Mouse (Mus musculus): ENCODE data around the gene Rspry1. TPM values are rescaled to one million over a fixed set of nuclear protein-coding genes. Genes with fewer than 3 reads are reported as not detected.

Rspry1 gene
- polyA plus RNA-seq, 1 experiment from 2014 or later: 57.7 TPM

GRCm38 (mm10) chr8:94607064-94607463 lies 5.3 kb downstream of the Rspry1 start:
- H3K36me3 ChIP-seq: no peaks in the 10 kb centered on the region
- 95% methylated on average over 5 of the region's 5 CpGs for WGBS
- no peak overlapping the region for H3K9ac ChIP-seq (replicated peaks)
- H3K27ac ChIP-seq (replicated peaks): no peak overlapping the region
- ATAC-seq (ENCODE audit: low FRiP score, low read depth): no peak
- no peak overlapping the region for H3K4me3 ChIP-seq
- H3K27me3 ChIP-seq: no peaks in the 10 kb centered on the region
- peaks cover 13% of the 10 kb centered on the region for H3K4me1 ChIP-seq
- no peaks in the 10 kb centered on the region for H3K9me3 ChIP-seq
- H3K4me2 ChIP-seq (replicated peaks): no peak overlapping the region

GRCm38 (mm10) chr8:94624885-94625284 lies 23.1 kb downstream of the Rspry1 start:
- H3K36me3 ChIP-seq: peaks cover 27% of the 10 kb centered on the region
- H3K4me1 ChIP-seq: no peaks in the 10 kb centered on the region
- no peak overlapping the region for H3K27ac ChIP-seq (replicated peaks)
- 98% methylated on average over 1 of the region's 1 CpGs for WGBS
- no peak overlapping the region for H3K4me3 ChIP-seq
- H3K27me3 ChIP-seq: no peaks in the 10 kb centered on the region
- H3K4me2 ChIP-seq (replicated peaks): no peak overlapping the region
- no peaks in the 10 kb centered on the region for H3K9me3 ChIP-seq
- ATAC-seq (ENCODE audit: low FRiP score, low read depth): no peak
- no peak overlapping the region for H3K9ac ChIP-seq (replicated peaks)

- no peak overlapping the region for H3K9ac ChIP-seq (replicated peaks)
- no peak overlapping the region for H3K27ac ChIP-seq (replicated peaks)
- ATAC-seq (ENCODE audit: low FRiP score, low read depth): no peak
- peaks cover 81% of the 10 kb centered on the region for H3K36me3 ChIP-seq
- no peaks in the 10 kb centered on the region for H3K4me1 ChIP-seq
- H3K27me3 ChIP-seq: no peaks in the 10 kb centered on the region
- WGBS: 94% methylated on average over 2 of the region's 2 CpGs
- H3K9me3 ChIP-seq: no peaks in the 10 kb centered on the region
- no peak overlapping the region for H3K4me2 ChIP-seq (replicated peaks)
- H3K4me3 ChIP-seq: no peak overlapping the region
Measured at GRCm38 (mm10) chr8:94633564-94634194, 31.9 kb downstream of the Rspry1 start.

GRCm38 (mm10) chr8:94634211-94634610 lies 32.5 kb downstream of the Rspry1 start:
- no peaks in the 10 kb centered on the region for H3K4me1 ChIP-seq
- H3K9ac ChIP-seq (replicated peaks): no peak overlapping the region
- peaks cover 85% of the 10 kb centered on the region for H3K36me3 ChIP-seq
- H3K9me3 ChIP-seq: no peaks in the 10 kb centered on the region
- no peak overlapping the region for H3K4me2 ChIP-seq (replicated peaks)
- ATAC-seq (ENCODE audit: low FRiP score, low read depth): no peak
- no peak overlapping the region for H3K27ac ChIP-seq (replicated peaks)
- no peaks in the 10 kb centered on the region for H3K27me3 ChIP-seq
- H3K4me3 ChIP-seq: no peak overlapping the region

- peaks cover 89% of the 10 kb centered on the region for H3K36me3 ChIP-seq
Measured at GRCm38 (mm10) chr8:94641183-94641582, 39.4 kb downstream of the Rspry1 start.

GRCm38 (mm10) chr8:94641938-94642337 lies 40.2 kb downstream of the Rspry1 start:
- no peak for ATAC-seq (ENCODE audit: low FRiP score, low read depth)
- H3K9ac ChIP-seq (replicated peaks): no peak overlapping the region
- no peak overlapping the region for H3K4me2 ChIP-seq (replicated peaks)
- no peak overlapping the region for H3K4me3 ChIP-seq
- H3K36me3 ChIP-seq: peaks cover 89% of the 10 kb centered on the region
- H3K9me3 ChIP-seq: no peaks in the 10 kb centered on the region
- H3K4me1 ChIP-seq: no peaks in the 10 kb centered on the region
- no peaks in the 10 kb centered on the region for H3K27me3 ChIP-seq
- 94% methylated on average over 3 of the region's 3 CpGs for WGBS
- H3K27ac ChIP-seq (replicated peaks): no peak overlapping the region

More at GRCm38 (mm10) chr8:94641183-94641582, 39.4 kb downstream of the Rspry1 start:
- no peak overlapping the region for H3K27ac ChIP-seq (replicated peaks)
- no peaks in the 10 kb centered on the region for H3K4me1 ChIP-seq
- ATAC-seq (ENCODE audit: low FRiP score, low read depth): no peak
- no peaks in the 10 kb centered on the region for H3K9me3 ChIP-seq
- no peak overlapping the region for H3K4me2 ChIP-seq (replicated peaks)
- no peak overlapping the region for H3K4me3 ChIP-seq
- H3K27me3 ChIP-seq: no peaks in the 10 kb centered on the region
- 94% methylated on average over 2 of the region's 2 CpGs for WGBS
- no peak overlapping the region for H3K9ac ChIP-seq (replicated peaks)

- Histone ChIP-seq H3K4me3 (no peak overlapping the region), H3K27ac (replicated peaks) (no peak overlapping the region), H3K9me3 (no peaks in the 10 kb centered on the region), H3K9ac (replicated peaks) (no peak overlapping the region), H3K4me2 (replicated peaks) (no peak overlapping the region), H3K27me3 (no peaks in the 10 kb centered on the region), H3K36me3 (peaks cover 82% of the 10 kb centered on the region), H3K4me1 (no peaks in the 10 kb centered on the region)
- 71% methylated on average over 1 of the region's 1 CpGs for WGBS
- ATAC-seq (ENCODE audit: low FRiP score, low read depth): no peak
Measured at GRCm38 (mm10) chr8:94645202-94645601, 43.5 kb downstream of the Rspry1 start.

GRCm38 (mm10) chr8:94646165-94646564 lies 44.4 kb downstream of the Rspry1 start:
- Histone ChIP-seq H3K9me3 (no peaks in the 10 kb centered on the region), H3K36me3 (peaks cover 77% of the 10 kb centered on the region), H3K27me3 (no peaks in the 10 kb centered on the region), H3K4me2 (replicated peaks) (no peak overlapping the region), H3K27ac (replicated peaks) (no peak overlapping the region), H3K9ac (replicated peaks) (no peak overlapping the region), H3K4me1 (no peaks in the 10 kb centered on the region), H3K4me3 (no peak overlapping the region)
- WGBS: 95% methylated on average over 3 of the region's 3 CpGs
- ATAC-seq (ENCODE audit: low FRiP score, low read depth): no peak

- H3K9me3 ChIP-seq: no peaks in the 10 kb centered on the region
- no peak overlapping the region for H3K4me2 ChIP-seq (replicated peaks)
- H3K4me1 ChIP-seq: no peaks in the 10 kb centered on the region
- no peak overlapping the region for H3K9ac ChIP-seq (replicated peaks)
- H3K27me3 ChIP-seq: no peaks in the 10 kb centered on the region
- H3K4me3 ChIP-seq: no peak overlapping the region
- no peak overlapping the region for H3K27ac ChIP-seq (replicated peaks)
- H3K36me3 ChIP-seq: peaks cover 76% of the 10 kb centered on the region
- WGBS: 42% methylated on average over 3 of the region's 3 CpGs
- ATAC-seq (ENCODE audit: low FRiP score, low read depth): no peak
Measured at GRCm38 (mm10) chr8:94649496-94649895, 47.8 kb downstream of the Rspry1 start.

- H3K27me3 ChIP-seq: no peaks in the 10 kb centered on the region
- no peak overlapping the region for H3K27ac ChIP-seq (replicated peaks)
- H3K4me1 ChIP-seq: no peaks in the 10 kb centered on the region
- no peak for ATAC-seq (ENCODE audit: low FRiP score, low read depth)
- peaks cover 78% of the 10 kb centered on the region for H3K36me3 ChIP-seq
- H3K4me3 ChIP-seq: no peak overlapping the region
- WGBS: 90% methylated on average over 3 of the region's 3 CpGs
- no peak overlapping the region for H3K9ac ChIP-seq (replicated peaks)
- H3K4me2 ChIP-seq (replicated peaks): no peak overlapping the region
- H3K9me3 ChIP-seq: no peaks in the 10 kb centered on the region
Measured at GRCm38 (mm10) chr8:94652951-94653350, 51.2 kb downstream of the Rspry1 start.

GRCm38 (mm10) chr8:94654994-94655393 lies 53.3 kb downstream of the Rspry1 start:
- Histone ChIP-seq H3K4me3 (no peak overlapping the region), H3K36me3 (peaks cover 74% of the 10 kb centered on the region), H3K27me3 (no peaks in the 10 kb centered on the region), H3K4me1 (no peaks in the 10 kb centered on the region), H3K27ac (replicated peaks) (no peak overlapping the region), H3K4me2 (replicated peaks) (no peak overlapping the region), H3K9me3 (no peaks in the 10 kb centered on the region), H3K9ac (replicated peaks) (no peak overlapping the region)
- no peak for ATAC-seq (ENCODE audit: low FRiP score, low read depth)

- ATAC-seq (ENCODE audit: low FRiP score, low read depth): no peak
- H3K9me3 ChIP-seq: no peaks in the 10 kb centered on the region
- no peak overlapping the region for H3K27ac ChIP-seq (replicated peaks)
- no peak overlapping the region for H3K4me3 ChIP-seq
- H3K4me1 ChIP-seq: no peaks in the 10 kb centered on the region
- no peaks in the 10 kb centered on the region for H3K27me3 ChIP-seq
- peaks cover 51% of the 10 kb centered on the region for H3K36me3 ChIP-seq
- H3K9ac ChIP-seq (replicated peaks): no peak overlapping the region
- no peak overlapping the region for H3K4me2 ChIP-seq (replicated peaks)
- 94% methylated on average over 2 of the region's 2 CpGs for WGBS
Measured at GRCm38 (mm10) chr8:94658031-94658430, 56.3 kb downstream of the Rspry1 start.

- Histone ChIP-seq H3K4me3 (no peak overlapping the region), H3K9me3 (no peaks in the 10 kb centered on the region), H3K4me1 (no peaks in the 10 kb centered on the region), H3K36me3 (peaks cover 32% of the 10 kb centered on the region), H3K27me3 (no peaks in the 10 kb centered on the region), H3K4me2 (replicated peaks) (no peak overlapping the region), H3K9ac (replicated peaks) (no peak overlapping the region), H3K27ac (replicated peaks) (no peak overlapping the region)
- no peak for ATAC-seq (ENCODE audit: low FRiP score, low read depth)
- WGBS: 98% methylated on average over 4 of the region's 4 CpGs
Measured at GRCm38 (mm10) chr8:94660418-94660817, 58.7 kb downstream of the Rspry1 start.
